Mouse (Mus musculus) heart, embryonic 16.5 days (tissue): ENCODE data around the gene Tbc1d2b. TPM values are rescaled to one million over a fixed set of nuclear protein-coding genes. Genes with fewer than 3 reads are reported as not detected.

Experiments used
- ATAC-seq: fragments of 200-750 bp; cut with Nextera tagmentation; replicated peaks from 2 replicates; pipeline ENCODE4 v1.8.0; 2017; ENCODE audit warnings: moderate number of reproducible peaks; ENCODE audit not compliant: insufficient read depth, low FRiP score; ENCODE audit errors: extremely low read depth
- H3K27ac ChIP-seq: fragments of 300-500 bp; sonication (generic); 2 replicates; pipeline ENCODE4 v1.5.1; 2014; ENCODE audit warnings: mild to moderate bottlenecking, low read length, control low read depth, moderate library complexity
- H3K27me3 ChIP-seq: fragments of 300-500 bp; sonication (generic); 2 replicates; pipeline ENCODE4 v1.6.1; 2014; ENCODE audit warnings: low read length, mixed read lengths; ENCODE audit not compliant: control insufficient read depth, insufficient read depth
- H3K36me3 ChIP-seq: fragments of 300-500 bp; sonication (generic); 2 replicates; pipeline ENCODE4 v1.6.1; 2014; ENCODE audit not compliant: control insufficient read depth, insufficient read depth
- H3K4me1 ChIP-seq: fragments of 300-500 bp; sonication (generic); 2 replicates; pipeline ENCODE4 v1.6.1; 2014; ENCODE audit warnings: low read length, mixed read lengths; ENCODE audit not compliant: control insufficient read depth, insufficient read depth
- H3K4me2 ChIP-seq: fragments of 300-500 bp; sonication (generic); 2 replicates; pipeline ENCODE4 v1.6.1; 2014; ENCODE audit warnings: low read depth, mild to moderate bottlenecking, control low read depth, low read length
- H3K4me3 ChIP-seq: fragments of 300-500 bp; sonication (generic); 2 replicates; pipeline ENCODE4 v1.5.1; 2014; ENCODE audit warnings: mild to moderate bottlenecking, control low read depth, low read length
- H3K9ac ChIP-seq: fragments of 300-500 bp; sonication (generic); 2 replicates; pipeline ENCODE4 v1.6.1; 2014; ENCODE audit warnings: low read length, control low read depth
- H3K9me3 ChIP-seq: fragments of 300-500 bp; sonication (generic); replicated peaks from 2 replicates; pipeline ENCODE4 v1.6.1; 2016; ENCODE audit warnings: low read length; ENCODE audit not compliant: control insufficient read depth
- WGBS: fragments of 180-500 bp; shearing (Covaris S2); extraction: QIAGEN DNeasy Blood & Tissue Kit; methylation state at CpG from one replicate; pipeline ENCODE4 v1.1.7; 2014; 5-methylcytosine and 5-hydroxymethylcytosine counted together
- polyA plus RNA-seq: library from polyadenylated mRNA; unstranded; fragments of >200 nt; fragmentation: Nextera tagmentation; extraction: Ambion mirVana; gene quantifications from 2 replicates; pipeline ENCODE4 v1.2.1, GENCODE M21; 2015

Tbc1d2b gene
- polyA plus RNA-seq, 1 experiment from 2014 or later, result 6.9 TPM

DNA sequence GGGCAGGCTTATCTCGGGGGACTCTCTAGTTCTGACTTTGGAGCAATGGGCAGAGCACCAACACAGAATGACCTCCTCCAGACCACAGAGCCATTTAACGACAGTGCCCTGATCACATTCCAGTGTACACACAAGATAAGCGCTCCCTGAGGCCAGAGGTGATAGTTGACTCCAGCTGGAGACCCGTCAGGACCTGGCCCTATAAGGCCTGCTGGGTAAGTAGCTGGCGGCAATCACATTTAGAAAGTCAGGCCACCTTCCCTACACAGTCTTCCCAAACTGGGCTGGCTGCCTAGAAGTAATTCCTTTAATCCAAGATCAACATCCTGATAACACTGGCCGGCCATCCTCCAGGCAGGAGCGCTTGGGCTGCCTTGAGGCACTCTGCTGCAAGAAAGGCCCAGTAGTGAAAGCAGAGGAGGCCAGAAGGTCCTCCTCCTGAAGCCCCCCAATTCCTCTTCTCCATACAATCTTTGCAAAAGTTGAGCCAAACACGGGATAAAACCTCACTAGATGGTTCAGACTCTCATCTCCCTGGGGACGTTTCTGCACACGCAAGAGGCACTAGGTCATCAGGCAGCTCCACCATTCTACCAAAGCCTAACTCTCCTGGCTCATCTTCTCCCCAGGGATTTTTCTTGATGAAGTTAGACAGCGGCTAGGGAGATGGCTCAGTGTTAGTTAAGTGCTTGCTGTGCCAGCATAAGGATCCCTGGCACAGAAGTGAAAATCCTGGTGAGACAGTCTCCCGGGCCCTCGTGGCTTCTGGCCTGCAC is 9.8 kb downstream of the Tbc1d2b start:
- Histone ChIP-seq H3K9ac (no peak overlapping the region), H3K36me3 (peaks cover 4% of the 10 kb centered on the region; the same call in 1 of the 2 replicates), H3K9me3 (no peaks in the 10 kb centered on the region), H3K4me3 (no peak overlapping the region), H3K27ac (peak overlapping the region; percentile 67), H3K4me1 (peaks cover 41% of the 10 kb centered on the region), H3K27me3 (no peaks in the 10 kb centered on the region), H3K4me2 (no peak overlapping the region)
- 34% methylated on average over 13 of the region's 13 CpGs for WGBS
- peak; percentile 66 for ATAC-seq

- peaks cover 4% of the 10 kb centered on the region; the same call in 1 of the 2 replicates for H3K36me3 ChIP-seq
- no peak overlapping the region for H3K4me3 ChIP-seq
- no peak overlapping the region for H3K9ac ChIP-seq
- peak overlapping the region; percentile 67 for H3K27ac ChIP-seq
- no peaks in the 10 kb centered on the region for H3K9me3 ChIP-seq
- peaks cover 43% of the 10 kb centered on the region for H3K4me1 ChIP-seq
- 55% methylated on average over 6 of the region's 6 CpGs for WGBS
- no peaks in the 10 kb centered on the region for H3K27me3 ChIP-seq
- no peak for ATAC-seq
- H3K4me2 ChIP-seq, result no peak overlapping the region
These were observed 10.5 kb downstream of the Tbc1d2b start for GRCm38 (mm10) chr9:90260079-90260478.

DNA sequence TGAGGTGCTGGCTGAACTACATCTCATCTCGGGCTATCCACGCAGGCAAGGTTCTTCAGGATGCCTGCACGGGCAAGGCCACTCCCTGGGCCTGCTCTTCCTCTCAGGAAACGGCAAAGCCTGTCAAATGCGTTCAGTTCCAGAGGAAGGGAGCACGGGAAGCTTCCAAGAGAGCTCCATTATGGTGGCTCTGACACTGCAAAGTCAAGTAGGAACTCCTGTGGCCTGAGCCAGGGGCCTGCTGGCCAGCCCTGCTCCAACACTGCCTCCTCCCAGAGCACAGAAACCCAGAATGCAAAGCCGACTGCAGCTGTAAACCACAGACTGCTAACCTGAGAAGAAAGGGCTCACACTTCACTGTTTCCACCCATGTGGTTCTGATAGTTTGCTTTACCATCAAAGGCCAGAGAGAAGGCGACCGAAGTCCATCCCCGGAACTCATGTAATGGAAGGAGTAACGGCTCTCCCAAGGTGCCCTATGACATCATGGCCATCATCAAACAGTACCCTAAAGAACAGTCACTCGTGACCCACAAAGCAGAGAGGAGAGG is 11.1 kb downstream of the Tbc1d2b start:
- no peak for ATAC-seq
- WGBS, result 72% methylated on average over 12 of the region's 12 CpGs
- Histone ChIP-seq H3K4me2 (no peak overlapping the region), H3K4me1 (peaks cover 43% of the 10 kb centered on the region), H3K27me3 (no peaks in the 10 kb centered on the region), H3K4me3 (no peak overlapping the region), H3K9ac (no peak overlapping the region), H3K36me3 (peaks cover 4% of the 10 kb centered on the region; the same call in 1 of the 2 replicates), H3K27ac (no peak overlapping the region), H3K9me3 (no peaks in the 10 kb centered on the region)

GRCm38 (mm10) chr9:90257754-90258531 is 12.7 kb downstream of the Tbc1d2b start:
- Histone ChIP-seq H3K4me3 (no peak overlapping the region), H3K9ac (no peak overlapping the region), H3K9me3 (no peaks in the 10 kb centered on the region), H3K4me2 (no peak overlapping the region), H3K27me3 (no peaks in the 10 kb centered on the region), H3K4me1 (peaks cover 43% of the 10 kb centered on the region), H3K27ac (no peak overlapping the region), H3K36me3 (no peaks in the 10 kb centered on the region)
- ATAC-seq, result no peak
- WGBS, result 79% methylated on average over 13 of the region's 13 CpGs

DNA sequence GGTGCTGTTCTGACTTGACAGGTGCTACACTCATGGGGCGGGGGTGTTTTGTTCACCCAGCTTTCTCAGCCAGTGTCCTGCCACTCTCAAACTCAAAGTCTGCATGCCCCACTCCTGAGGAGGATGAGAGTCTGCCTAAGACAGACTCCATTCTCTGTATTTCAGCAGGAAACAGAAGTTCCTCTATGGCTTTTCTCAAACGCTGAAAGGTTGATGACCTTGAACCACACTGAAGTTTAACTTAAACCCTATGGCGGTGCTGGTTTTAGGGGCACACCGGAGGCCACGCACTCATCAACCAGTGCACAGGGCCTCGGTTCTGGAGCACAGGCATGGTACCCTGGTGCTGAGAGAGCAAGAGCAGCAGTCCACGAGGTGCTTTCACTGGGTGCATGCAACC is 13.4 kb downstream of the Tbc1d2b start:
- Histone ChIP-seq H3K4me2 (no peak overlapping the region), H3K27ac (no peak overlapping the region), H3K27me3 (no peaks in the 10 kb centered on the region), H3K9ac (no peak overlapping the region), H3K4me1 (peaks cover 43% of the 10 kb centered on the region), H3K36me3 (no peaks in the 10 kb centered on the region), H3K9me3 (no peaks in the 10 kb centered on the region), H3K4me3 (no peak overlapping the region)
- 60% methylated on average over 7 of the region's 7 CpGs for WGBS
- ATAC-seq, result no peak

- H3K4me2 ChIP-seq, result no peak overlapping the region
- H3K27me3 ChIP-seq, result no peaks in the 10 kb centered on the region
- H3K9ac ChIP-seq, result no peak overlapping the region
- no peak overlapping the region for H3K27ac ChIP-seq
- no peak overlapping the region for H3K4me3 ChIP-seq
- H3K9me3 ChIP-seq, result no peaks in the 10 kb centered on the region
- no peak for ATAC-seq
- 47% methylated on average over 6 of the region's 6 CpGs for WGBS
- H3K36me3 ChIP-seq, result no peaks in the 10 kb centered on the region
- peaks cover 33% of the 10 kb centered on the region for H3K4me1 ChIP-seq
These were observed 14.7 kb downstream of the Tbc1d2b start for GRCm38 (mm10) chr9:90255844-90256405.

DNA sequence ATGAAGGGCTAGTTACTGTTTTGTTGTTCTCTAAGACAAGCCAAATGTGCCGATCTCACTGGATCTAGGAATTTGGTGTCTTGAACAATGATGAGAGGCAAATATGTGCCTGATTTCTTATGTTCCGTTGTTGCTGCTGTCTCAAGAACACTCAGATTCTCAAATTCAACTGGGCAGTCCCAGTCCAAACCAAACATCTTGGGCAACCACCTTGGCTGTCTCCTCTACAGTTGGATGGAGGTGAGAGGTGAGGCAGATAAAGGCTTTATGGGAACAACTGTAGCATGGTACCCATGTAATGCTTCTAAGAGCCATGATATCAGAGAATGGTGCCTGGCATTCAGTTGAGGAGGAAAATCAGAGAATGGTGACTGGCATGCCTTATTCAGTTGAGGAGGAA is 17.4 kb downstream of the Tbc1d2b start:
- Histone ChIP-seq H3K9me3 (no peaks in the 10 kb centered on the region), H3K27ac (no peak overlapping the region), H3K9ac (no peak overlapping the region), H3K36me3 (no peaks in the 10 kb centered on the region), H3K27me3 (no peaks in the 10 kb centered on the region), H3K4me1 (peaks cover 29% of the 10 kb centered on the region), H3K4me2 (no peak overlapping the region), H3K4me3 (no peak overlapping the region)
- no peak for ATAC-seq
- WGBS, result 81% methylated on average over 2 of the region's 2 CpGs

GRCm38 (mm10) chr9:90250964-90251750 is 19.4 kb downstream of the Tbc1d2b start:
- H3K36me3 ChIP-seq, result peaks cover 4% of the 10 kb centered on the region; the same call in 1 of the 2 replicates
- 82% methylated on average over 13 of the region's 13 CpGs for WGBS
- no peak for ATAC-seq
- H3K4me3 ChIP-seq, result no peak overlapping the region
- no peak overlapping the region for H3K27ac ChIP-seq
- no peaks in the 10 kb centered on the region for H3K27me3 ChIP-seq
- no peak overlapping the region for H3K4me2 ChIP-seq
- H3K9ac ChIP-seq, result no peak overlapping the region
- peaks cover 31% of the 10 kb centered on the region for H3K4me1 ChIP-seq
- no peaks in the 10 kb centered on the region for H3K9me3 ChIP-seq
